Mouse (Mus musculus): Measurements from ENCODE around the gene Sncb.

DNA sequence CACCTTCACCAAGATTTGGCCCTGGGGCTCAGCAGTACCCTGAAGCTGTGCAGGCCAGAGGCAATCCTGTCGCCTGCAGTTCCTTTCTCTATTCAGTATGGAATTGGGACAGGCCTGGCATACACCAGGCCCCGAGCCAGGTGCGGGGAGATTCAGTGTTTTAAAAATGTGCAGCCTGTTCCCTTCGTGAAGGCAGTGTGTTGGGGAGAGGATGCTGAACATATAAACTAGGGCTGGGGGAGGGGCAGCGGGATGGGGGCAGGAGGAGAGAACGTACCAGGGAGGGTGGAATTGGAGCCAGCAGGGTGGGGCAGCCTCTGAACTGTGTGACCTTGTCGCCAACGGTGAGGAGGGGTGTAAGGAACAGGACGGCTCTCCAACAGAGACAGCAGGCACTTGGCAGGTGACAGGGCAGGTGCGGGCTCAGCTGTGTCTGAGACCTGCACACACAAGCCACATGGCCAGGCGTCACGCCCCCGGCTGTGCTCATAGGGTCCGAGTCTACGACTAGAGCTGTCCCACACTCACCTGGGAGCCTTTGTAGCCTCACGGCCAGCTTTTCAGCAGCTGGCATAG is 27.7 kb upstream of the Sncb start:
- TF ChIP-seq CTCF (IDR thresholded peaks at IDR 0.05; ENCODE audit: borderline replicate concordance, extremely low read depth, insufficient read depth, insufficient read length) (no peak), POLR2A (IDR thresholded peaks at IDR 0.05; ENCODE audit: borderline replicate concordance, extremely low read depth, insufficient read depth, insufficient read length, poor library complexity, severe bottlenecking) (no peak)
